Mouse (Mus musculus): ENCODE data around the gene Chrm1.

Chrm1 gene

DNA sequence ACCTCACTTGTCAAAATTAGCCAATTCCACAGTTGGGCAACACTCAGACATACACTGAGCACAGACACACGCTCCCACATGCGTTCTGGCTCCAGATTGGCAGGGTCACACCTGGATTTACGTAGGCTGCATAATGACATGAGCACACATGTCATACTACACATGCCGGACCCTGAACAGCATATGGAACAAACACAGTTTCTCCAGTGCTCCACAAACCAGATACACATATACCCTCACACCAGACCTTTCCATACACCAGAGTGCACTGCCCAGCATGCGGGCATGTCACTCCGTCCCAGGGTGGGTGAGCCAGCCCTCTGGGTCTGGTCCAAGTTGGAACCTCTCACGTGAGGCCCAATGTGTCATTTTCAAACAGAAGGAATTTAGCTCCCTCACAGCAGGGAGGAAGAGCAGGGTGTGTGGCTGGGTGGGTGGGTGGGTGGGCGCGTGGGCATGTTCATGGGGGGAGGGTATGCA is at the start of gene Chrm1:
TSS of gene Chrm1 (plus strand) at position 430 of the 480 bp plus-strand sequence.
- DNase-seq: no peak

DNA sequence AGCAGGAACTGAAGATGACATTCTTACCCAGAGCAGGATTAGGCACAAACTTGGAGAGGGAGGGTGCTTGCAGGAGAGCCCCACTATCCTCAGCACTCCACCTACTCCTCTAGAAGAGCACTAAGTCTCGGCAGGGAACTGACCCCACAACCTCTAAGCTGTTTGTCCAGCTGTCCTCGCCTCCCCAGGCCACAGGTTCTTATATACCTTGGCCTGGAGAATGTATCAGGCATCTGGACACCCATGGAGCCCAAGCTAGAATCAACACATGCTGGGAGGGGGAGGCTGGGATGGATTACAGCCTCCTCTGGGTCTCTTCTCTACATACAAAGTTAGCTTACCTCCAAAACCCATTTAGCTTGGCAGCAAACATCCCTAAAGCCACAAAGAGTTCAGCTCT is 49.2 kb upstream of the Chrm1 start:
- no peak for DNase-seq

DNA sequence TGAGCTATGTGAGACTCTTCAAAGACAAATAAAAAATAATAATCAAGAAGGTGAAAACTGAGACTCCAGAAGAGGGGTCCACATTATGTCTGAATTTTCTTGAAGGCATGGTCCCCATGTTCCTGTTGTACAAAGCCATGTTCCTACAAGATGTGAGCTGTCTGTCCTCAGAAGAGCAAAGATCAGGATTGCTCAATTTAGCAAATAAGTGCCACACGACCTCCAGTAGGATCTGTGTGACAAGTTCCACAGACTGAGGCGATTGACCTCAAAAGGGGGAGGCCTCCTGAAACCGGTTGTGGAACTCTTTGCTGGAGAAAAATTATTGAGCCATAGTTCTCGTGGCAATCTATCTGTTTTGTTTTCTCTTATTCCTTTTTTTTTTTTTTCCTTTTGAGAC is 47.3 kb upstream of the Chrm1 start:
- no peak for DNase-seq

DNA sequence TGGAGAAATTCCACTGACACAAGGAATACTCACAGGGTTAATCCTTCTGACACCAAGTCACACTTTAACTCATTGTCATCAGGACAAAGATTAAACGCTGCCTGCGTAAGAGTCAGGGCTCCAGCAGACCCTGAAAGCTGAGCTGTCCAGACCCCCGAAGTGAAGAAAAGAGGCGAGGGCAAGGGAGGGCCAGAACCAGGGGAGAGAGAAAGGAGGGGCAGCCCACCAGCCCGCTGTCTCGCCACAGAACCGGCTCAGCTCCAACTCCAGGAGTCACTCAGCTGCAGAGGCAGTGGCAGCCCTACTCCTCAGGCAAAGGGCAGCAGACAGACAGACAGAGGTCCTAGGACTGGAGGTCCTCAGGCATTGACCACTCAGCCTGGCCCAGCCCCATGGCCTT is 45.7 kb upstream of the Chrm1 start, which contains the start of gene Slc22a6:
TSS of gene Slc22a6 (plus strand) at position 136 of the 400 bp plus-strand sequence.
- DNase-seq: no peak

DNA sequence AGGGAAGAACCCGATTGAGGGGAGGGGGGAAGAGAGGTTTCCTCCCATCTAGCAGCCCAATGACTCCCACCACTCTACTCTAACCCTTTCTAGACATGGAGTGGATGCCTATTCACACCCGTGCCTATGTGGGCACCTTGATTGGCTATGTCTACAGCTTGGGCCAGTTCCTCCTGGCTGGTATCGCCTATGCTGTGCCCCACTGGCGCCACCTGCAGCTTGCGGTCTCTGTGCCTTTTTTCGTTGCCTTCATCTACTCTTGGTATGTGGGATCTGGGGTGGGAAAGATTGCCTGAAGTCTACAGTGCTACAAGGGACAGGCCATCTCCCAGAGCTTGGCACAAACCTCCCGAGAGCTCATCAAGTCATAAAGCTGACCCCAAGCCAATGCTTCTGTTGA is 42.5 kb upstream of the Chrm1 start:
- DNase-seq: no peak

DNA sequence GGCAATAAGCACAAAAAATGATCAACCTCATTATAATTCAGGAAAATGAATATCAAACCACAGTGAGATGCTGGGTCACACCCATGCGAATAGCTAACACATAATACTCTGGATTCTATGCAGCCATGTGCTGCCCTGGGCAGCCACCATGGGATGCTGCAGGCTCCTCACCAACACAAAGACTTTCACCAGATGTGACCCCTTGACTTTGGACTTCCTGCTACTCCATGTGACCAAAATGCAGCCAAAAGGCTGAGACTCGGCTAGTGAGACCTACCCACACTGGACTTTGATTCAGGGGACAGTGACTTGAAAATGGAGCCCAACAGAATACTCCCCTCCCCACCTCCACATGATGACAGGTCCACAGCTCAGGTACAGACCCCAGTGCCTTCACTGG is 33.3 kb upstream of the Chrm1 start:
- DNase-seq: no peak

DNA sequence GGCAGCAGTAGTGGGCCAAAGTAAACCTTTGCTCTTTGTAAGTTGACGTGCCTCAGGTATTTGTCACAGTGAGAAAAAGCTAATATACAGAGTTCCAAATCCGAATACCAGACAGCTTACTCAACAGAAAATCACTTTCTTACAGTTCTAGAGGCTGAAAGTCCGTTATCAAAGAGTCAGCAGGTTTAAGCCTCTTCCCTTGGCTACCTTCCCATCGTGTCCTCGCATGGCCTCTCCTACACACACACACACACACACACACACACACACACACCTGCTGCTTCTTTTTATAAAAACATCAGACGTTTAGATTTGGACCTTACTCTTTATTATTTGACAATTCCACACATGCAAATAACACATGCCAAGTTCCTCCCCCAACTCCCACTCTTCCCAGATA is 32.8 kb upstream of the Chrm1 start:
- no peak for DNase-seq

DNA sequence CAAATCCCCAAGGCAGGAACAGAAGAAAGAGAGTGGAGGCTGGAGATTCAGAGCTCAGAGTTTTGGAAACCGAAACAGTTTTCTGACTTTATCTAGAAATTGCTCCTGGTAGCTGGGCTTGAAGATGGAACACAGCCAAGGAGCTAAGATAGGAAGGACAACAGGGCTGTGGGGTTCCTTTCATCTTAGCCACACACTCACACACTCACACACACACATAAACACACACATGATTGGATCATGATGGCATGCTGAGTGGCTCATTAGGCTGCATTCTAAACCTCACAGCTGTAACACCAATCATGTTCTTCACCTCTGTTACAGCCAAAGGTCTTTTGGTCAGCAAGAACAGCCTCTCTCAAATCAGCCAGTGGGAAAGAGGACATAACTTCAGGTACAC is 31.6 kb upstream of the Chrm1 start:
- no peak for DNase-seq

DNA sequence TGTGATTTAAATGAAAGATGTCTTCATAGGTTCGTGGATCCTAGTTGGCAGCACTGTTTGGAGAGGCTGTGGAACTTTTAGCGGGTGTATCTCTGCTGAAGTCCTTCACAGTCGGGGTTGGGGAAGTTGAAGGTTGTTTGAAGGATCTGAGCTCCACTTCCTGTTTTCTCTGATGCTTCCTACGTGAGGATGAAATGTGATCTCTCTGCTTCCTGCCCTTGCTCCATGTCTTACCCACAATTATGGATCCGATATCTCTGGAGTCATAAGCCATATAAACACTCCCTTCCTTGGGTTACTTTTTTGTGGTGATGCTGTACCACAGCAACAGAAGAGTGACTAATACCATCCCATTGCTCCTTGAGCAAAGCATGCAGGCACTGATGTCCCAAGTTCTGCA is 21.5 kb upstream of the Chrm1 start:
- DNase-seq: no peak

DNA sequence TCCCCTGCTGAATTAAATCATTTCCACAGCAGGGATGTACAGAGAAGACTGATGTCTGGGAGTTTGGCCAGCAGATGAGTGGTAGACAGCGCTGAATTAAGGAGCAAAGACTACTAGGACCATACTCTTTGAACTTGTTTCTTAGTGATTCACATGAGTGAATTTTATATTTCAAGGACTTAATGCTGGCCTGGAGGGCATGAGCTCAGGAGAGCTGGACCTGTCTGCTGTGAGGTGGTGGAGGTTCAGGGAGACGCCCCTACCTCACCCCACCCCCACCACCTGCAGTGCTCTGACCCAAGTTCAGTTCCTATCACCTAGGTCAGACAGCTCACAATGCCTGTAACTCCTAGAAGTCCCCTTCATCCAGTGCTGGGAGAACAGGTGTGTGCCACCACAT is 17.2 kb upstream of the Chrm1 start:
- DNase-seq: no peak

DNA sequence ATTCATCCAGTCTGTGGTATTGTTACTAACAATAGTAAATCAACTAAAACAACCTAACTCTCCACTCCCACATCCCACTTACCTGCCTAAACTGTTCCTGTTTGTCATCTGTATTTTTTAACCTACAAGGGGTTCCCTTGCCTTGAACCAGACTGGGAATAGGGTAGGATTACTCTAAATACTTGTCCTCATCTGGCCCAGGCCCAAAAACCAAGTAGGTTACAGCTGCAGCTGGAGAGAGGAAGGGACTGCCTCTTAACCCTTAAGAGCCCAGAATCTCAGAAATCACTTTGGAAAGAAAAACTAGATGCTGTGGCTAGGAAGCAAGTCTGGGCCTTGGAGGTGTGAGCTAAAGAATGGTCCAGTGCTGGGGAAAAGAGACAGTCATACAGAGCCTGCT is 7.8 kb upstream of the Chrm1 start:
- no peak for DNase-seq

DNA sequence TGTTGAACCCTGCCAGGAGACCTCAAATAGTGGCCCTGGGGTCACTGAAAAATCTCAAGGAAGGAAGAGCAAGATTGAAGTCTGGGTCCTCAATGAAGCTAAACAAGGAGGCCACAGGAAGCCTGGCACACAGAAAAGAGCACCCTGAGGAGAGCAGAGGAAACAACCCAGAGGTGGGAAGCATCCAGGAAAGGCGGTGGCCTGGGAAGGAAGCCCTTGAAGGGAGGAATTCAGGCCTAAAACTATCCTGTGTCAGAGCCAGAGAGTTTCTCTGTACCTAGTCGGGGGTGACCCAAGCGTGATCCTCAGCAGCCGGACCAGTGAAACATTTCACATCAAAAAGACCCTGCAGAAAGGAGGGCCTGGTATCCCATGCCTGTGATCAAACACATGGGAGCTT is 7.2 kb upstream of the Chrm1 start:
- DNase-seq: no peak

DNA sequence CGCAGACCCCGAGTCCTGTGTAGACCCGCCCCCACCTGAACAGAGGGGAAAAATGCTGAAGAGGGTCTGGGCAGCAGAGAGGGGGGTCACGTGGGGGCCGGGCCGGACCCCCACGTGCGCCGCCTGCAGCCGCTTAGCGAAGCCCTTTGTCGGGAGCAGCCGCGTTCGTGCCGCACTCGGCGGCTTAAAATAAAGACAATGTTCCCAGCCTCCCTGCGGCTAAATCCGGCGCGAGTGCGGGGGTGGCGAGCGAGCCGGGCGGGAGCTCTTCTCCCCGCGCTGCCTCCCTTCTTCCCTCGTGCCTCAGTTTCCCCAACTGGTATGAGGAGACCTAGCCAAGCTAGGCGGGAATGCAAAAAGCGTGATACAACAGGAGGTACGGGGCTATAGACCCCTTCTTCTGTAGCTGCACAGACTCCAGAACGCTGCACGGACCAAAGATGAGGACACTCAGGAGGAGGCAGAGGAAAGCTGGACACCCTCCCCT is 1.7 kb upstream of the Chrm1 start:
- no peak for DNase-seq

DNA sequence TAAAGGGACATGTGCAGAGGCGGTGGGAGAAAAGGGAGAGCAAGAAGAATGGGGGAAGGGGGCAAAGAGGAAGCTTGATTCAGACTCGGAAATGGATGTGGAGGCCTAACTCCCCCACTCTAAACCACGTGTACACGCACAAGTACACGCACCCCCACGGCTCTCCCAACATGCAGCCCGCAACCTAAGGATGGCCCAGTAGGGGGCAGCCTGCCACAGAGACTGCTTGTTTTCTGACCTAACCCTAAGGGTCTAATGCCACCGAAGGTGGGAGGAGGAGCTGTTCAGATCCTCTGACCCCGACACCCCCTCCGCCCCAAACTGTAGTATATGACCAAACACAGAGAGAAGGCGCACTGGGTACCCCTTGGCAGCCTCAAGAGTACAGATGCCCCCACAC is 1.3 kb upstream of the Chrm1 start:
- peak; percentile 31 to 40 for DNase-seq

DNA sequence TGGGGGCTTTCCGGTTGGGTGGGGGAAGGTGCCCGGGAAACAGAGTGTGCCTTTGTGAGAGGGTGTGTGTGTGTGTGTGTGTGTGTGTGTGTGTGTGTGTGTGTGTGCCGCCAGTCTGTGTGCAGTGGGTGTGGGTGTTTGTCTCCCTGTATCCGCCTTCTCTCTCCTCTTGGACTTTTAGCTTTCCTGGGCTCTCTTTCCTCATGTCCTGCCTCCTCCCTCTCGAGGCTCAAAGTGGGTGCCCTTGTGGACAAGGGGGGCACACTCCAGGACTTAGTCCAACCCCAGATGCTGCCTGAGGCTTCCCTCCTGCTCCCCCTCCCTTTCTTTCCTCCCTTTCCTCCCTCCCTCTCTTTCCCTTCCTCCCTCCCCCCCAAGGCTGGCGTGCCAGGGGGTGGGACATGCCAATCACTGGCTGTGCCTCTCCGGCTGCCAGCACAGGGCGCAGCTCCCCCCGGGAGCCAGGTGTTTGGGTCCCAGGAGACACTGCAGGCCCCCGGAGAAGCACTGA is 377 bp downstream of the Chrm1 start:
- no peak for DNase-seq

DNA sequence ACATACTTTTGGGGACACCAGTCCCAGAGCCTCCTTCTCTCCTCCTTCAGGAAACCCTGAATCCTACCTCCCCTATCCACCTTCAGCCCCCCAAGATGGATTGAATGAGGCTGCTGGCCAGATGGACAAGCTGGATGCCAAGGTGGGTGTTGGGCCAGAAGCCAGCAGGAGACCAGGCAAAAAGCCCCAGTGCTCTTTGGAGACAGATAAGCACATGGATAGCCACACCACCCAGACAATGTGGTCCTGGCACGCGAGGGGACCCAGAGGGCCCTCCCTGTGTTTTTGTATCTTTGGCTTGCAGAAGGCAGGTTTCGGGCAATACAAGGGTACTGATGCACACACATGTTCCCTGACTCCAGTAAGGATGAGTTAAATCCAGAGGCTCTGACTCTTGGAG is 1.3 kb downstream of the Chrm1 start:
- DNase-seq: no peak

DNA sequence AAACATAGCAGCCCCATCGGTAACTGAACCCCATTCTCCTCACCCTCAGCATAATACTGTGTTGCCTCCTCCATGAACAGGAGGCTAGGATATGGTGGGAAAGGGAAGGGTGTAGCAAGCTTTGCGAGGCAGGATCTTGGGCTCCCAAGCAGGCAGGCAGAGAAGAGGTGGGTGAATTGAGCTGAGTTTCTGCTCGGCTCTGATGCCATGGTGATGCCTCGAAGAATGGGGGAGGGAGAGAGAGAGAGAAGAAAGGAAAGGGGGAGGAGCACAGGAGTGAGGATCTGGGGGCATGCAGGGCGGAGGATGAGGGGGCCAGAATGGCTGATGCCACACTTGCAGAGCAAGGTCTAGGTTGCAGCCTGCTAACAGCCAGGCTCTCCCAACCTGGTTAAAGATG is 2.2 kb downstream of the Chrm1 start:
- DNase-seq: no peak

DNA sequence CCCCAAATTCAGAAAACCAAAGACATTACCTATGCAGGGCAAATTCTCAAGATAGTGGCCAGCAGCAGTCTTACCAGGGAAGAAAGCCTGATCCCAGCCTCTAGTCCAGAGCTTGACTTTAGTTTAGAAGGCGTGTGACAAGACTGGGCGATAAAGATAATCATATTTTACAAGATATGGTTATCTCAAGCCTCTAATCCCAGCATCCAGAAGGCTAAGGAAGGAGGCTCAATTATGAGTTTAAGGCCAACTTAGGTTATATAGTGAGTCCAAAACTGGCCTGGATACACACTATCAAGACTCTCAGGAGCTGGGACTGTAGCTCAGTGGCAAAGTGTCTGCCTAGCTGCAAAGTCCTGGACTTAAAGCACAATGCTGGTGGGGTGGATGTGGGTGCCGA is 9.3 kb downstream of the Chrm1 start:
- no peak for DNase-seq

DNA sequence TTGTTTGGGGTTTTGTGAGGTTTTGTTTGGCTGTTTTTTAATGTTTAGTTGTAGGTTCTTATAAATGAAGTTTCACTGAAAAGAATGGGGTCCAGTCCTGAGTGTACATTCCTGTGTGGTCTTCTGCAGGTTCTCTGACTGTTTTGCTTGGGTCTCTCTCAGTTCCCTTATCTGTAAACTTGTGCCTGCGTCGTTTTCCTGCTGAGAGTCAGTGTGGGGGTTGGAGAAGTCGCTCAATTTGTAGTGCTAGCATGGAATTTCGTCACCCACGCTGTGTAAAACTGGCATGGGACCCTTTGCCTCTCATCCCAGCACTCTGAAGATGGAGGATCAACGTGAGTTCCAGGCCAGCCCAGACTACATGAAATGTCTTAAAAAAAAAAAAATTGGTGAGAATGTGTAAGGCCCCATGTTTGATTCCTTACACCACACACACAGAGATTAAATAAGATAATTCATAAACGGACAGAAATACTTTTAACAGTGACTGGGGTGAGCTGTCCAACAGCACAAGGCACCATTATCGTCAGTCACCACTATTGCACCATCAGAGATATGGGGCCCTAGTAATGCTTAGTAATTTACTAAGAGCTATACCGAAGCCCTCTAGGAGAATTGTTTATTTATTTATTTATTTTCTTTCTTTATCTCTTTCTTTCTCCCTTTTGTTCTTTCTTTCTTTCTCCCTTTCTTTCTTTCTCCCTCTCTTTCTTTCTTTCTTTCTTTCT is 9.9 kb downstream of the Chrm1 start:
- DNase-seq: no peak

DNA sequence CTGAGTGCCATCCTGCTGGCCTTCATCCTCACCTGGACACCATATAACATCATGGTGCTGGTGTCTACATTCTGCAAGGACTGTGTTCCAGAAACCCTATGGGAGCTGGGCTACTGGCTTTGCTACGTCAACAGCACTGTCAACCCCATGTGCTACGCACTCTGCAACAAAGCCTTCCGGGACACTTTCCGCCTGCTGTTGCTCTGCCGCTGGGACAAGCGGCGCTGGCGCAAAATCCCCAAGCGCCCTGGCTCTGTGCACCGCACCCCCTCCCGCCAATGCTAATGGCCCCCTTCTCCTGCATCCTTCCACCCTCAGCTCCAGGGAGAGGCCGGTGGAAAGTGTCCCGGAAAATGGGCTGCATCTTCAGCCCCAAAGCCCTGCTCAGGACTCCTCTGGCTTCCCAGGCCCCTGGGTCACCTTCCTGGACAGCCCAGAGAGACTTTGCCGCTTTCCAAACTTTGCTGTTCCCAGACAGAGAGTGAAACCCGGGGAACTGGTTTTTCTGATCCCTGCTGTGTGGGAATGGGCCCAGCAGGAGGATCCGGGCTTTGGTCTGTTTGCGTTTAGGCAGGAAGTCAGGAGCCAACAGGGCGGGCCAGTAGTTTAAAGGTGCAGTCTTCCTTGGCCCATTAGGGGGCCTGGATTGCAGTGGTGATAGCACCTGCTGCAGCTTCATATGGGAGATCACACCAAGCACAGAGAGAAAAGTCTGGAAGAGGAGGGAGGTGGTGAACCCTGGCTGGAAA is 15.6 kb downstream of the Chrm1 start:
- no peak for DNase-seq

DNA sequence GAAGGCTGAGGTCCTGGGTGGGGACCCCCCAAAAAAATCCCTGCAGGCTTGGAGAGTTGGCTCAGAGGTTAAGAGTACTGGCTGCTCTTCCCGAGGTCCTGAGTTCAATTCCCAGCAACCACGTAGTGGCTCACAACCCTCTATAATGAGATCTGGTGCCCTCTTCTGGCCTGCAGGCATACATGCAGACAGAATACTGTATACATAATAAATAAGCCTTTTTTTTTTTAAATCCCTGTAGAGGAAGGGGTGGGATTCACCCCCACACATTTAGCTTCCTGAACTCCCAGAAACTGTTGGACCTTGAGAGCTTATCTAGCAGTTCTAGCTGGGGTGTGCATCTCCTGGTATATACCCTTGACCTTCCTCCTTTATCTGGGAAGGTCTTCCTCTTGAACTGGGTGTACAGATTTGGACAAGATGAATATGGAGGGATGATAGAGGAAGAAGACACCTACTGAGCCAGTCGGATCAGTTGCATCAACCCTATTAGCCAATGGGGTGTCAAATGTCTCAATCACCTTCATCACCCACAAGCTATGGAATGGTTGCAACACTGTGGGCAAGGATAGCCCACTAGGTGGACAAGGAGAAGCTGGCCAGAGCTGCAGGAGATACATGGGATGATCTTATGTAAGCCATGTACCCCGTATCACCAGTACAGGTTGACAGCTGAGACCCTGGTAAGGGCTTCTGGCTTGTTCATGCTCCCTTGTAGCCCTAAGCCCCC is 18.2 kb downstream of the Chrm1 start:
- no peak for DNase-seq

DNA sequence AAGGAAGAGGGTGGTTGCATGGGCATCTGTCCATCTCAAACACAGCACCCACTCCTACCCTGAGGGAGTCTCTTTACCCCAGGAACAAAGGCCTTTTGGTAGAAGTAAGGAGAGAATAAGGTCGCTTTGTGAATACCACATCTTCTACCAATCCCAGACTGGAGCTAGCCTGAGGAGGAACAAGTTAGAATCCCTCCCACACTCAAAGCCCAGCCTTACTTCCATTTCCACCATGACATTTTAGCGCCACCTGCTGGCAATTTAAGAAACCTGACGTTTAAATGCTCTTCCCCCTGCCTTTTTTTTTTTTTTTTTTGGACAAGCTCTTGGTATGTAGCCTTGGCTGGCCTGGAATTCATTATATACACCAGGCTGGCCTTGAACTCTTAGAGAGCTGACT is 19.4 kb downstream of the Chrm1 start:
- DNase-seq: peak in 1 of 2 experiments; percentile 36

DNA sequence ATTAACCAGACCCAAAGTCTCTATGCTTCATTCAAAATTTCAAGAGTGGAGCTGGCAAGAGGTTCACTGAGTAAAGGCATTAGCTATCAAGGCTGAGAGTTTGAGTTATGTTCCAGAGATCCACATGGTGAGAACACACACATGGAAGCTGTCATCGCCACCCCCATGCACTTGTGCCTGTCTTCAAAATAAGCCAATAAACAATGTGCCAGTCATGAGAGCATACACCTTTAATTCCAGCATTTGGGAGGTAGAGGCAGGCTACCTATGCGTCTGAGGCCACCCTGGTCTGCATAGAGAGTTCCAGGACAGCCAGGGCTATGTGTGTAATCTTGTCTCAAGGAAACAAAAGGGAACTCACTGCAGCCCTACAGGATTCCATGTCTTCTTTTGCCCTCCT is 20.0 kb downstream of the Chrm1 start:
- no peak for DNase-seq
